Mouse (Mus musculus) left cerebral cortex, adult 2 months (tissue): ENCODE data around the gene Cyp2d9. TPM values are rescaled to one million over a fixed set of nuclear protein-coding genes. Genes with fewer than 3 reads are reported as not detected.
"Not testable (repeated sequence)": the region's sequence is repeated elsewhere in the genome, so short reads cannot be mapped to it uniquely, and the experiment has no call there.

Experiments used
- DNase-seq, 2 experiments: peaks; one replicate each; pipeline ENCODE4 v3.0.0; 2021 to 2022; ENCODE audit warnings: low spot score in 2 of 2, mixed read lengths in 1 of 2; ENCODE audit errors: extremely low spot score in 1 of 2
- H3K27ac ChIP-seq: fragments of 200-600 bp; 2 replicates; pipeline ENCODE4 v1.8.1; 2022
- H3K4me3 ChIP-seq: fragments of 200-600 bp; 2 replicates; pipeline ENCODE4 v1.8.1; 2022
- CTCF ChIP-seq: fragments of 200-600 bp; IDR thresholded peaks from 2 replicates; pipeline ENCODE4 v1.8.1; 2022; ENCODE audit warnings: antibody characterized with exemption, mild to moderate bottlenecking, moderate library complexity
- intact Hi-C: fragments of 180-260 bp; cut with DNase I; formaldehyde crosslinking; loops from one replicate; pipeline ENCODE4 v1.15.1; 2025
- long read RNA-seq, 2 experiments: library from polyadenylated mRNA; stranded (forward); transcript quantifications; one replicate each; pipeline ENCODE4 v2.0.0; 2021; ENCODE audit warnings: borderline mapping rate in 2 of 2
- total RNA-seq, 2 experiments: library from RNA; stranded (reverse); gene quantifications; 2 replicates each; pipeline ENCODE4 v1.2.3; 2021

Cyp2d9 gene
- total RNA-seq, result not detected
- long read RNA-seq, experiment 1, result 0 reads
- long read RNA-seq, experiment 2, result 0 reads

- Histone ChIP-seq H3K27ac (no peak within 1 kb of the TSS), H3K4me3 (no peak within 1 kb of the TSS)
- no peak for DNase-seq
- intact Hi-C loops, result no loop called here
- TF ChIP-seq CTCF, result no peak
Observed at GRCm38 (mm10) chr15:82433137-82433536, at the start of gene Cyp2d9. Gene Cyp2d9 (plus strand): TSS chr15:82433437.

- no peak for DNase-seq
- Histone ChIP-seq H3K27ac (no peak overlapping the region), H3K4me3 (no peak overlapping the region)
- TF ChIP-seq CTCF, result no peak
- intact Hi-C loops, result no loop called here
Observed at GRCm38 (mm10) chr15:82385729-82386128, 47.5 kb upstream of the Cyp2d9 start.

- intact Hi-C loops, H3K4me3 ChIP-seq, H3K27ac ChIP-seq, DNase-seq: not testable (repeated sequence)
Observed at GRCm38 (mm10) chr15:82389916-82390315, 43.3 kb upstream of the Cyp2d9 start.

GRCm38 (mm10) chr15:82393922-82394321, 39.3 kb upstream of the Cyp2d9 start, which contains the start of gene Cyp2d11:
Gene Cyp2d11 (minus strand): TSS chr15:82394022.
- DNase-seq, H3K4me3 ChIP-seq, H3K27ac ChIP-seq, intact Hi-C loops: not testable (repeated sequence)

- H3K4me3 ChIP-seq, DNase-seq, intact Hi-C loops, H3K27ac ChIP-seq: not testable (repeated sequence)
Observed at GRCm38 (mm10) chr15:82395955-82396354, 37.3 kb upstream of the Cyp2d9 start.

GRCm38 (mm10) chr15:82401516-82401915, 31.7 kb upstream of the Cyp2d9 start:
- Histone ChIP-seq H3K27ac (no peak overlapping the region), H3K4me3 (no peak overlapping the region)
- no peak for DNase-seq
- TF ChIP-seq CTCF, result no peak
- intact Hi-C loops, result no loop called here

- H3K4me3 ChIP-seq, result no peak overlapping the region
- intact Hi-C loops, result no loop called here
- DNase-seq, result no peak
- TF ChIP-seq CTCF, result no peak
- no peak overlapping the region for H3K27ac ChIP-seq
Observed at GRCm38 (mm10) chr15:82402106-82402505, 31.1 kb upstream of the Cyp2d9 start.

- DNase-seq, result no peak
- intact Hi-C loops, result no loop called here
- TF ChIP-seq CTCF, result no peak
- Histone ChIP-seq H3K27ac (no peak overlapping the region), H3K4me3 (no peak overlapping the region)
Observed at GRCm38 (mm10) chr15:82402741-82403140, 30.5 kb upstream of the Cyp2d9 start.

- intact Hi-C loops, result no loop called here
- no peak for TF ChIP-seq CTCF
Observed at GRCm38 (mm10) chr15:82403606-82404005, 29.6 kb upstream of the Cyp2d9 start.

GRCm38 (mm10) chr15:82404163-82404562, 29.1 kb upstream of the Cyp2d9 start:
- H3K4me3 ChIP-seq, result no peak overlapping the region
- intact Hi-C loops, result no loop called here
- no peak for DNase-seq
- H3K27ac ChIP-seq, result no peak overlapping the region
- TF ChIP-seq CTCF, result no peak

More at GRCm38 (mm10) chr15:82403606-82404005, 29.6 kb upstream of the Cyp2d9 start:
- Histone ChIP-seq H3K4me3 (no peak overlapping the region), H3K27ac (no peak overlapping the region)
- DNase-seq, result no peak

GRCm38 (mm10) chr15:82406981-82407380, 26.3 kb upstream of the Cyp2d9 start, which contains the start of gene Cyp2d10:
Gene Cyp2d10 (minus strand): TSS chr15:82407195.
- no peak for TF ChIP-seq CTCF
- no peak within 1 kb of the TSS for H3K4me3 ChIP-seq
- DNase-seq, result no peak
- no peak within 1 kb of the TSS for H3K27ac ChIP-seq
- intact Hi-C loops, result no loop called here

- intact Hi-C loops, result no loop called here
- no peak for TF ChIP-seq CTCF
- no peak overlapping the region for H3K27ac ChIP-seq
Observed at GRCm38 (mm10) chr15:82407536-82407935, 25.7 kb upstream of the Cyp2d9 start.

More at GRCm38 (mm10) chr15:82407536-82407935, 25.7 kb upstream of the Cyp2d9 start:
- no peak for DNase-seq
- no peak overlapping the region for H3K4me3 ChIP-seq
